Mouse (Mus musculus) olfactory bulb, adult 2 months (tissue): ENCODE results near the gene Eps15l1. TPM values are rescaled to one million over a fixed set of nuclear protein-coding genes. Genes with fewer than 3 reads are reported as not detected.

Experiments
- H3K27ac ChIP-seq: fragments of 200-500 bp; 2 replicates; pipeline ENCODE4 v1.5.1; 2012; ENCODE audit warnings: low read depth, low read length; ENCODE audit not compliant: insufficient read depth
- H3K4me1 ChIP-seq: fragments of 200-500 bp; 2 replicates; pipeline ENCODE4 v1.6.1; 2012; ENCODE audit warnings: low read length; ENCODE audit not compliant: control insufficient read depth, insufficient read depth
- H3K4me3 ChIP-seq: fragments of 200-500 bp; 2 replicates; pipeline ENCODE4 v1.5.1; 2012; ENCODE audit warnings: mild to moderate bottlenecking, low read depth, low read length, moderate library complexity; ENCODE audit not compliant: insufficient read depth
- CTCF ChIP-seq: fragments of 200-500 bp; IDR thresholded peaks from 2 replicates; pipeline ENCODE4 v1.5.1; 2012; ENCODE audit warnings: low read depth, mild to moderate bottlenecking, low read length, moderate library complexity; ENCODE audit not compliant: insufficient read depth
- POLR2A ChIP-seq: fragments of 200-500 bp; IDR thresholded peaks from 2 replicates; pipeline ENCODE4 v1.6.1; 2012; ENCODE audit warnings: mild to moderate bottlenecking, low read depth, low read length, moderate library complexity; ENCODE audit not compliant: insufficient read depth
- WGBS: fragments of 180-500 bp; shearing (Covaris S2); methylation state at CpG from one replicate; pipeline ENCODE4 v1.1.7; 2018; 5-methylcytosine and 5-hydroxymethylcytosine counted together
- polyA plus RNA-seq: library from polyadenylated mRNA; stranded (reverse); fragments of >200 nt; gene quantifications from 2 replicates; pipeline ENCODE4 v1.2.4, GENCODE M21; 2012; ENCODE audit warnings: low replicate concordance; ENCODE audit not compliant: missing spikeins, insufficient read depth, insufficient read length

Gene Eps15l1
- polyA plus RNA-seq, 1 experiment, result 130 TPM

- no peak for TF ChIP-seq CTCF
- TF ChIP-seq POLR2A, result no peak
Measured at GRCm38 (mm10) chr8:72331631-72332030, 89.6 kb downstream of the Eps15l1 start.

GRCm38 (mm10) chr8:72330806-72331516 lies 90.3 kb downstream of the Eps15l1 start:
- Histone ChIP-seq H3K4me1 (no peaks in the 10 kb centered on the region), H3K4me3 (no peak overlapping the region), H3K27ac (no peak overlapping the region)
- WGBS, result 68% methylated on average over 6 of the region's 6 CpGs
- TF ChIP-seq POLR2A (no peak), CTCF (no peak)

More at GRCm38 (mm10) chr8:72331631-72332030, 89.6 kb downstream of the Eps15l1 start:
- Histone ChIP-seq H3K27ac (no peak overlapping the region), H3K4me1 (no peaks in the 10 kb centered on the region), H3K4me3 (no peak overlapping the region)
- WGBS, result 86% methylated on average over 4 of the region's 4 CpGs

GRCm38 (mm10) chr8:72329116-72329515 lies 92.1 kb downstream of the Eps15l1 start:
- H3K4me3 ChIP-seq, result no peak overlapping the region
- no peak for TF ChIP-seq POLR2A
- TF ChIP-seq CTCF, result no peak
- 93% methylated on average over 3 of the region's 3 CpGs for WGBS
- no peaks in the 10 kb centered on the region for H3K4me1 ChIP-seq
- H3K27ac ChIP-seq, result no peak overlapping the region

- 84% methylated on average over 2 of the region's 2 CpGs for WGBS
- H3K27ac ChIP-seq, result no peak overlapping the region
- H3K4me3 ChIP-seq, result no peak overlapping the region
- TF ChIP-seq CTCF, result no peak
- peaks cover 18% of the 10 kb centered on the region for H3K4me1 ChIP-seq
Measured at GRCm38 (mm10) chr8:72324708-72325107, 96.6 kb downstream of the Eps15l1 start.

GRCm38 (mm10) chr8:72324036-72324706 lies 97.1 kb downstream of the Eps15l1 start:
- TF ChIP-seq CTCF, result no peak
- TF ChIP-seq POLR2A, result no peak
- H3K4me1 ChIP-seq, result peaks cover 21% of the 10 kb centered on the region
- H3K4me3 ChIP-seq, result no peak overlapping the region
- no peak overlapping the region for H3K27ac ChIP-seq
- 85% methylated on average over 10 of the region's 10 CpGs for WGBS

GRCm38 (mm10) chr8:72323131-72323725 lies 98.0 kb downstream of the Eps15l1 start:
- Histone ChIP-seq H3K27ac (no peak overlapping the region), H3K4me1 (peaks cover 30% of the 10 kb centered on the region), H3K4me3 (no peak overlapping the region)
- 62% methylated on average over 6 of the region's 6 CpGs for WGBS
- TF ChIP-seq CTCF (no peak), POLR2A (no peak)

- 81% methylated on average over 7 of the region's 7 CpGs for WGBS
- Histone ChIP-seq H3K4me1 (peaks cover 30% of the 10 kb centered on the region), H3K4me3 (no peak overlapping the region), H3K27ac (no peak overlapping the region)
- TF ChIP-seq POLR2A, result no peak
- TF ChIP-seq CTCF, result no peak
Measured at GRCm38 (mm10) chr8:72322471-72322889, 98.8 kb downstream of the Eps15l1 start.

GRCm38 (mm10) chr8:72321635-72322441 lies 99.4 kb downstream of the Eps15l1 start:
- TF ChIP-seq POLR2A, result no peak
- no peak for TF ChIP-seq CTCF
- WGBS, result 87% methylated on average over 20 of the region's 20 CpGs
- H3K4me1 ChIP-seq, result peaks cover 30% of the 10 kb centered on the region
- 0 out of 2 replicates have a peak overlapping the region, but pooled peaks have one; percentile 8 for H3K4me3 ChIP-seq
- no peak overlapping the region; the same call in 1 of the 2 replicates for H3K27ac ChIP-seq
